Mouse (Mus musculus): ENCODE measurements around the gene Selplg.

DNA sequence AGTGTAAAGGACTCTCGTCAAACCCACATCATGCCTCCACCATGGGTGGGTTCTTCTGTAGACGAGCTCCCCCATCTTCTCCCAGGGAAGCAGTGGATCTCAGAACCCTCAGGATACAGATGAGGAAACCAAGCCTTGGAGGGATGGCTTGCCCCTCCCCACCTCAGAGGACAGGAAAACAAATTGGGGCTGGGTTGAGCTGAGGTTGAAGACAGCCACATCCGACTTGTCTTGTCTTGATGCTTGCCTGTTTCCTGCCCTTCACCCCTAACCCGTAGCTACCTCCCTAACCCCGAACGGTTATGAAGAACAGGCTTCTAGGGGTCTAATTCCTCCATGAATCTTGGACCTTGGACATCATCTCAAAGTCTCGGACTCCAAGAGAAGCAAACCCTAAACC, 6.9 kb downstream of the Selplg start:
- TF ChIP-seq POLR2A (IDR thresholded peaks at IDR 0.05; ENCODE audit: extremely low read depth, insufficient read depth, low read length): no peak
- no peak for TF ChIP-seq CTCF (IDR thresholded peaks at IDR 0.05; ENCODE audit: extremely low read depth, insufficient read depth, low read length)

Measured in cortical plate, adult 2 months (tissue).